Mouse (Mus musculus): Measurements from ENCODE around the gene Fabp3.

Gene Fabp3

DNA sequence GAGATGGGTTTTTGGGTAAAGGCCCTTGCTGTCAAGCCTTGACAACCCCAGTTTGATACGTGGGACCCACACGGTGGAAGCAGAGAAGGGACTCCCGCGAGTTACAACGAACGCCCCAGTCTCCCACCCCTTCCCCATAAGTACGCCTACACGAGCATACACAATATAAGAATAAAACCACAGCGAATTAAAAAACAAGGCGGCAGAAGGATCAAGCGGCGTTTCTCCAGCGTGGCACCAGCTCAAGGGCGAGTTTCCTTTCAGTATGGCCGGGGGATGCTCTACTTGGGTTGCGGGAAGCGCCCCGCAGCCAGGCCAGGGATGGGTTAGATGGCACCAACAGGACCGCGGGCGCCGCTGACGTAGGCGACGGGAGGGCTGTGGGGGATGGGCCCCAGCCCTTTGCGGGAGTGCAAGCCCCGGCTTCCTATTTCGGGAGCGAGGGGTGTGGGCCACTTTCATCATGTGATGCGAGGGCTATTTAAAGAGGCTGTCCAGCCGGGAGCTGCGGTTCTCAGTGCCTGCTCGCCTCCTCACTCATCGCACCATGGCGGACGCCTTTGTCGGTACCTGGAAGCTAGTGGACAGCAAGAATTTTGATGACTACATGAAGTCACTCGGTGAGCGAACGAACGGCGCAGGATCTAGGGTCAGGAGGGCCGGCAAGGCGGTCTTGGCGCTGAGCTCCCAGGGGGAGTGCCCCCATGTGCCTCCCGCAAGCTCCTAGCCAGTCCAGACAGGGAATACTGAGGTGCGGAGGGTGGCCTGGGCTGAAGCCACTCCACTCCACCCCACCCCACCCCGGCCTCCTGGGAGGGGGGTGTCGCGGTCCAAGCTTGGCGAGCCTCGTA, at the start of gene Fabp3, which contains the start of gene Gm10570:
TSS of gene Fabp3 (plus strand) at position 365 of the 851 bp plus-strand sequence.
TSS of gene Gm10570 (minus strand) at position 444 of the 851 bp plus-strand sequence.
- peak; percentile 70 for DNase-seq (ENCODE audit: low read depth, low spot score)

DNA sequence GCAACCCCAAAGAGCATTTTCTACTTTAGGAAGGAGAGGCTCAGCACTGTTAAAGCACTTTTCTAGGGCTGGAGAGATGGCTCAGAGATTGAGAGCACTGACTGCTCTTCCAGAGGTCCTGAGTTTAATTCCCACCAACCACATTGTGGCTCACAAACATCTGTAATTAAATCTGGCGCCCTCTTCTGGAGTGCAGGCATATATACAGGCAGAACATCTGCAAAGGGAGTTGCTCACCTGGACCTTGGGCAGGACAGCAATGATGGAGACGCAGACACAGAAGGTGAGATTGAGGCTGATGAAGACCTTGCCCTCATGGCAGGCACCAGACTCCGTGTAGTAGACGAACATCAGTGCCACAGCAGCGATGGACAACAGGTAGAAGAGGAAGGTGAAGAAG, 48.0 kb upstream of the Fabp3 start:
- DNase-seq (ENCODE audit: low read depth, low spot score) = peak; percentile 71

DNA sequence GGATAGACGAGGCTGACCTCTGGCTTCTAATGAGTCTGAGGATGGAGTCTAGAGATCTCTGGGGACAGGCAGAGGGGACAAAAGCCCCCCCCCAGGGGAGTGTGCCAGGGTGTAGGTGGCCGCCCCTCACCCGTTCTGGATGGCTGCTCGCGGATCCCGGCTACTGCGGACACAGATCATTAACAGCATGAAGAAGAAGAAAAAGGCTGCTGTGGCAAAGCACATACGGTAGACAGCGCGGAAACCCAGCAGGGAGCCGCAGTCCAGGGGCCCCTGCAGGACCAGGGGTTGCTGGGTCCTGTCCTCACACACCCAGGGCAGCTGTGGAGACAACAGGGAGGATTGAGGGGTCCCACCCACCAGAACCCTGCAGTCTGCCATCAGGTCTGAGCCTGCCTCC, 44.3 kb upstream of the Fabp3 start:
- no peak for DNase-seq (ENCODE audit: low read depth, low spot score)

DNA sequence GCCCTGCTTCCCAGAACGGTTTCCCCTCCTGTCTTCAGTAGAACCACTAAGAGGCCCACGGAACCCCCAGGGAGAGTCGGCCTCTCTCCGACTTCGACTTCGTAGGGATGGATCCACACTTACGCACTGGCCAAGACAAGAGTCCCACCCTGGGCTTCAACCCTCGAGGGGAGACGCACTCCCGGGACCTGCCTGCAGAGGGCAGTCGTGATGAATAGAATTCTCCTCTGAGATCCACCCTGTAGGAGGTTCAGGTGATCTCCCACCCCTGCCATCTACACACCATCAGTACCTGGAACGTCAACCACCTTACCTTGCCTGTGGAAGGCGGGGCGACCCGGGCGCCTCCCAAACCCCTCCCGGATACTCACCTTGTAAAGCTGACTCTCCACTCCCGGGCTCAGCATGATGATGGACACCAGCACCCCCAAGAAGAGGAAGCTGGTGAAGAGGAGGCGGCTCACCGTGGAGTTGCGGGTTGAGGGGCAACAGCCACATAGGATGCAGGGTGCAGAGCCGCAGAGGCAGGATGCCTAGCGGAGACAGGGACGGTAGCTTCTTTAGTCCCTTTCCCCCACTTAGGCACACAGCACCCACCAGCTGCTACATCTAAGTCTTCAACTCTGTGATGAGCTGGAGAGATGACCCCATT, 43.6 kb upstream of the Fabp3 start:
- DNase-seq (ENCODE audit: low read depth, low spot score) = peak; percentile 80

DNA sequence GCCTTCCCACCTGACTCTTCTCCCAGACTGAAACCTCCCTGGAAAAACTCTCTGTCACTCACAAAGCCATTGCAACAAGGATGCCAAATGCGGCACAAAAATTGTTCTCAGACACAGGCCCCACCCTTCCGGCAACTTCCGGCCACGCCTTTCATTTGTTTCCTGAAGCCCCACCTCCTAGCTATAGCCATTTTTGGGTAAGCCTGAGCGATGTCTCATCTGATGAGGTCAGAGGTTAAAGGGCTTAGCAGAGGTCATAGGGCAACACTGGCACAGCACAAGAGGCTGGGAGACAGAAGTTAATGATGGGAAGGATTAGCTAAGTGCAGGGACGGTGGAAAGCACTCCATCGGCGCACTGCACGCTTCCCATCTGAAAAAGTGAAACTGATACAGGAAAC, 41.8 kb upstream of the Fabp3 start:
- DNase-seq (ENCODE audit: low read depth, low spot score) = peak; percentile 88

DNA sequence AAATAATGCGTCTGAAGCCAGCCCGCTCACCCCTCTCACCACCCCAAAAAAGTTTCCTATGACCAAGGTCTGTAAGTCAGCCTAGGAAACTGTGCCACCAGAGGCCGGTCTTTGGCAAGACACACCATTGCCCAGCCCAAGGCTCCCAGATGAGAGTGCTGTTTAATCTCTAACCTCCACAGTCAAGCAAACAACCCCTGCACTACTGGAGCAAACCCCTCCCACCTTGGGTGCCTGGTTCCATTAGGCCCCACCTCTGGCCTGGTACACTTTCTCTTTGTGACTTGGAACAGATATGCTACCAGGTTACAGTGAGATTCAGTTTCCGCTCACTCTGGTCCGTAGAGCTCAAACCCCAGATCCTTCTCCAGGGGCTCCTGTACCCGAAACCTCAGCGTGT, 41.3 kb upstream of the Fabp3 start:
- peak; percentile 51 for DNase-seq (ENCODE audit: low read depth, low spot score)

DNA sequence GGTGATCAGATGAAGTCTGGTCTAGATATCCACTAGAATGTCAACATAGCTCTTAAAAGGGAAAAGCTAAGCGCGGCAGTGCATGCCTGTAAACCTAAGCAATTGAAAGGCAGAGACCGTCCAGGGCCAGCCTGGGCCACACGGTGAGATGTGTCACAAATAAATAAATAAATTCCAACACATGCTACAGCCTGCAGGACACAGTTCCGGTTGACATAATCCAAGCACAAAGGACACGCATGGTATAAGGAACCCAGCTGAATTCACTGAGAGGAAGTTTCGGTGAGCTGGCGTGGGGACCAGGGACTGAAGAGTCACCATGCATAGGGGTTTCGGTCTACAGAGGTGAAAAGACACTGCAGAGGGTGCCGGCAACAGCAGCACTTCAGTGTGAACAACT, 39.7 kb upstream of the Fabp3 start:
- no peak for DNase-seq (ENCODE audit: low read depth, low spot score)

DNA sequence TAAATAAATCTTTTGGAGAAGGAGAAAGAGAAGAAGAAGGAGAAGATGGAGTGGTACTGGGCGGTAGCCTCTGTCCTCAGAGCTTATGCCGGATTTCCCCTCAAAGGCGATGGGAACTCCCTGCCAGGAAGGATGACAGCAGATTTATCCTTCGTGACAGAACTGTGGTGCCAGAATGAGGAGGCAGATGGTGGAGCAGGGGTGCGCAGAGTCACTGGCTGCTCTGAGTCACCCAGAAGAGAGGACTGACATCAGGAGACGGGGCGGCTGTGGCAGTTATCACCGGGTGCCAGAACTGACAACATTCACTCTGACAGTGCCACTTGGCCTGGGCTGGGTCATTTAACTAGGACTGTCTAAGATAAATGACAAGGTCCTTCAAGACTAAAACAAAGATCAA, 38.3 kb upstream of the Fabp3 start:
- no peak for DNase-seq (ENCODE audit: low read depth, low spot score)

DNA sequence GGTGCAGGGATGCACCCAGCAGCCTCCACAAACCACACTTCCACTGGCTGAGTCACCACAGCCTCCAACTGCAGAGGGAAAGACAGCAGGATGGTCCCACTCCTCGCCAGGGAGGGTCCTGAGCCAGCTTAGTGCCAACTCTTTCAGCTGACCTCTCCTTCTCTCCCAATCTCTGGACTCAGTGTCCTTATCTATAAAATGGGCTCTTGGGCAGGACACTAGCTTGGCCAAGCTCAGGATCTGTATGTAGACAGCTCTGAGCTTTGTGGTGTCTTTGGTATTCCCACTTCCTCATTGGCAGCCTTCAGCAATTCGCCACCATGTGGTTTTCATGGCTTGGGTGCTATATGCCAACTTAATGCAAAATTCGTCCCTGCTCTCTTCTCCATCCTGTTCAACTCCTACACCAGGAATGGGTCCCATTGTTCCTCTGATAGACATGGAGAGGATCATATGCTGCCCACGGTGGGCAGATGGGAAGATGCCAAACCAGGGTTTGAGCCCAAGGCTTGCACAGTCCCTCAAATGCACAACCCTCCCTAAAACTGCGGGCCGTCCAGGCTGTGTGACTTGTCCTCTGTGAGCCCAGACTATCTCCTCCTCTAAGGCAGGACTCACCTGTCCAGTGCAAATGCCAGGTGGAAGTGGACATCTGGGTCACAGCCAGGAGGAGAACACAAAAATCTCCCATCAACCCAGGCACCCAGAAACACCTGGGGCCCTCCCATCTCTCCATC, 37.6 kb upstream of the Fabp3 start:
- no peak for DNase-seq (ENCODE audit: low read depth, low spot score)

DNA sequence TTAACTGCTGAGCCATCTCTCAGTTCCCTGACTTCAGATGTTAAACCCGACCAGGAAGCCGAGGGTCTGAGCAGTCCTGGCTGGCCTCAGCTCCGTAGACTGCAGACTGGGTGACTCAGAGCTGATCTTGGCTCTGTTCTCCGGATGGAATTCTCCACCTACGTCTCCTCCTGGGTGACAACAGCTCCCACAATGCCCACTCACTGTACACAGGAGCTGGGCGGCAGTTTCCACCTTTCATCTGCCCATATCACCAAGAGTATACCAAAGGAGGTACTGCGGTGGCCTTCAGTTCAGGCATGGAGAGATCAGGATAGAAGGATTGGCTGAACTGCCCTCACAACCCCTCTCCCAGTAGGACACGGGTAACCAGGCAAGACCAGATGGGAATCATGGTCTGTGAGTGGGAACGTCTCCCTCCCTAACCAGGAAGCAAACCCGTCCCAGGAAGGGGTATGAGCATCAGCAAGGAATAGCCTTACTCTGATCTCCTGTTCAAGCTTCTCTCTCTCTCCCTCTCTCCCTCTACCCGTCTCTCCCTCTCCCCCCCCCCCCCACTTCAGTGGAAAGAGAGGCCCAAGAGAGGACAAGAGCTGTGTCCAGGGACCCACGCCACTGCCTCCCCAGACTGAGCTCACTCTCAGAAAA, 34.6 kb upstream of the Fabp3 start:
- DNase-seq (ENCODE audit: low read depth, low spot score) = no peak

DNA sequence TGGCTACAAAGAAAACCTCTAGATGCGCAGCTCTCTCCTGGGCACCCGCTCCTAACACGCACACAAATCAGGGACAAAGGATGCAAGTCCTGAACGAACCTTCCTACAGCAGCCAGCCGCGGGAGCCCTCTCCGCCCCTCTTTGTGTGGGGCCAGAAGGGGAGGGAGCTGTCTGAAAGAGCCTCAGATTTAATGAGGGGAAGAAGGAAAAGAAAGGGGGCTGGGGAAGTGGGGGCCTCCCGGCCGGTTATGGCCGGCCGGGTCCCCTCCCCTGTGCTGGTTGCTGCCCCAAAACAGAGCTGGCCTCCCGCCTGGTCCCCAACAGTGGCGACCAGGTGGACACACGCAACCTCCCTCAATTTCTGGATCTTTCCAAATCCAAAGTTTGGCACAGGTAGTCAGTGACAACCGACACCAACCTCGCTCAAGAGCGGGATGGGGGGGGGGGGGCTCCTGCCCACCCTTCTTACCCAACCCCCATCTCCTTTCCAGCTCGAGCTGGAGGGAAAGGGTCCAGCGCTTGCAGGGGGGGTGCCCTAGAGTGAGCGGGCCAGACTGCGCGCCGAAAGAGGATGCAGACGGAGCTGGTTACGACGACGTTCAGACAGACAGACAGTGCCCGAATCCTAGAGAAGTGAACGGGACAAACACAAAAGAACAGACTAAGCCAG, 33.9 kb upstream of the Fabp3 start:
- DNase-seq (ENCODE audit: low read depth, low spot score) = peak; percentile 35

DNA sequence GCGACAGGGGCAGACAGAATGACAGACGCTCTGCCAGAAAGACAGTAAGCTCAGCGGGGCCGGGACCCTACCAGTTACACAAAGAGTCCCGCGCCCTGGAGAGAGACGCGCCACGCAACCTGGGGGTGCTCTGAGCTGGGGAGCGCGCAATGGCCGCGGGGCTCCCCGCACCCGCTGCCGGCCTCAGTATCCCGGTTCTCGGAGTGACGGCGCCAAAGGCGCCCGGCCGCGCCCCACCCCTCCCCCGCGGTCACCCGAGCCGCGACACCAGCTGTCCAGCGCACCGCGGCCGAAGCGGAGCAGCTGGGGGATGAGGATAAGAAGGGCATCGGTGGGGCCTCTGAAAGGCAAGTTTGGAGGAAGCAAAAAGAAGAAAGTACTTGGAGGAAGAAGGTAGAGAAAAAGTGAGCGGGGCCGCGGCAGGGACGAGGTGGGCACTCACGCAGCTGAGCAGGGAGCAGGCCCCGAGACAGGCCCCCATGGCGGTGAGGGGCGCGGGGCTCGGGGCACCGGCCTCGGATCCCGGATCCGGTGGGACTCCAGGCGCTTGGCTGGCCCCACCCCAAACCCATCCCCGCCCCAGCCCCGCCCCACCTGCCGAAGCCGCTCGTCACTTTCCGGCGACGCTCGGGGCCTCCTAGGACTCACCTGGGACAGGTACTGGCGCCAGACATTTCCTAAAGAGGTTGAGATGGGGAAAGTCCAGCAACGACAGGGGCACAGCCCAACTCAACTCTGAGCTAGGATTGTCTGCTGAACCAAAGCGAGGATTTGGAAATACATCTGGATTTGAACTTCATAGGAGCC, 33.2 kb upstream of the Fabp3 start:
- peak; percentile 39 for DNase-seq (ENCODE audit: low read depth, low spot score)

DNA sequence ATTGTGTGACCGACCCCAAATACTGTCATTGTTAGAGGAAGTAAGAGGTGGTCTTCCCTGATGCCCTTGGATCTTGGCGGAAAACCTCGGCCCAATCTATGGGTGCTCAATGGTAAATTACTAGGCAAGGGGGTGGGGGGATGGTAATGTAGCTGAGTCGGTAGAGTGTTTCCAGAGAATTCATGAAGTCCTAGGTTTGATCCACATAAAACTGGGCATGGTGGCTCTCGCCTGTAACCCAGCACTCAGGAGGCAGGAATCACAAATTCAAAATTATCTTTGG, 32.6 kb upstream of the Fabp3 start:
- DNase-seq (ENCODE audit: low read depth, low spot score) = no peak

DNA sequence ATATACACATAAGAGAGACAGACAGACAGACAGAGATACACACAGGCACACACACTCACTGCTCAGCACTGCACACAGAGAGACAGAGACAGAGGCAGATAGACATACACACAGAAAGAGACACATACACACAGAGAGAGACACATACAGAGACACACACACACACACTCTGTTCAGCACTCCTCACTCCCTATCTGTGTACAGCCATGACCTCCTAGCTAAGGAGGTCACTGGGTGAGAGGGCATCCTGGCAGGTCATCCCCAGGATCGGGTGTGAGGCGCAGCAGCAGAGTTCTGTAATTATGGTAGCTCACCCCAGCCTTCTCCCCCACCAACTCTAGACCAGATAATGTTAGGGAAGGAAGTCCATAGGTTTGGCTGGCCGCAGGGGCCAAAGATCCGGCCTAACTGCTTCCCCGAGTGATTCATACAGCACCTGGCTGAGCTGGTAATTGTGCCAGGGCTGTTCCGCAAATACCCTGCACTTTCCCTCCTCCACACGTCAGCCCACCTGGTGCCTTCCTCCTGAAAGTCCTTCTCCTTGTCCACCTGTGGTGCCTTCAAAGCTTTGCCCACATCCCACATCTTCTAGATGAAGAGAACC, 31.7 kb upstream of the Fabp3 start:
- no peak for DNase-seq (ENCODE audit: low read depth, low spot score)

DNA sequence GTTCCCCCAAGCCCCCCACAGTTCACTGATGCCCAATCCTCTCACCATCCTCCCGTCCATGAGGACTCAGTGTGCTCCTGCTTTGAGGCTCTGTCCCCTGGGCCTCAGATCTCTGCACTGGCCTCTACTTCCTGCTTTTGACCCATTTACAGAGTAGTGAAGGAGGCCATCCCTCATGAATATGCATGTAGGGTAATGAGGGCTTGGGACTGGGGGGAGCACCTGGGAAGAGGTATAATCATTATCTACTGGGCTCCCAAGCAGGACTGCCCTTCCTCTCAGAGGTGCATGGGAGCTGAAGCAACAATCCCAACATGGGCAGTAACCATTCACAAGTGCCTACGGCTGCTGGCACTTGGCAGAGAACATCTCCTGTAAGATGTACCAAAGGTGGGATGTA, 29.3 kb upstream of the Fabp3 start, which contains the start of gene Serinc2:
TSS of gene Serinc2 (minus strand) at position 101 of the 400 bp plus-strand sequence.
- DNase-seq (ENCODE audit: low read depth, low spot score) = no peak

DNA sequence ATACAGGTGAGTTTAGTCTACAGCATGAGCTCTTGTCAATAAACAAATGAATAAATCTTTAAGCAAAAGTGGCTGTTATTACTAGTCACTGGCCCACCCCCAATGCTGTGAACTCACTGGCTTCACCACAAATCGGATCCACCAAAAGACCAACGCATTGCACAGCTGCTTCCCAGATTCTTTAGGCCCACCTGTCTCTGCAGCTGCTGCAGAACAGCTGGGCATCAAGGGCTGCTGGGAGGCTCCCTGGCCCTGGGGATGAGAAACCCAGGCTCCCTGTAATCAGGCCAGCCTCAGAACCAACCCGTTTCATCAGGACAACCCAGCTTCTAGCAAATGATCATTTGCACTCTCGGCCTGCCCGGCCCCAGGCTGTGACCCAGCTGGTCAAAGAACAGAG, 25.5 kb upstream of the Fabp3 start:
- no peak for DNase-seq (ENCODE audit: low read depth, low spot score)

DNA sequence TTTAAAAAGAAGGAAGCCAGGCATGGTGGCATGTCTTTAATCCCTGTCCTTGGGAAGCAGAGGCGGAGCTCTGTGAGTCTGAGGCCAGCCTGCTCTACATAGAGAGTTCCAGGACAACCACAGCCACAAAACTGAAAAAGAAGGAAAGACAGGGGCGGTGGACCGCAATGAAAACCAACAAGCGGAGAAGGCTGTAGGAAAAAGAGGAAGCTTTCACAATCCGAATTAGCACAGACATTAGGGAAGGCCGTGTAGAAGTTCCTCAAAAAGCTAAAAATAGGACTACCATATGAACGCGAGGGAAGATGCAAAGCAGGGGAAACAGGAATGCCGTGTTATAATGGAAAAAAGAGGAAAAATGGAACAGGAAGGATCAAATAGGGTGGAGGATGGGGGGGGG, 24.6 kb upstream of the Fabp3 start:
- no peak for DNase-seq (ENCODE audit: low read depth, low spot score)

DNA sequence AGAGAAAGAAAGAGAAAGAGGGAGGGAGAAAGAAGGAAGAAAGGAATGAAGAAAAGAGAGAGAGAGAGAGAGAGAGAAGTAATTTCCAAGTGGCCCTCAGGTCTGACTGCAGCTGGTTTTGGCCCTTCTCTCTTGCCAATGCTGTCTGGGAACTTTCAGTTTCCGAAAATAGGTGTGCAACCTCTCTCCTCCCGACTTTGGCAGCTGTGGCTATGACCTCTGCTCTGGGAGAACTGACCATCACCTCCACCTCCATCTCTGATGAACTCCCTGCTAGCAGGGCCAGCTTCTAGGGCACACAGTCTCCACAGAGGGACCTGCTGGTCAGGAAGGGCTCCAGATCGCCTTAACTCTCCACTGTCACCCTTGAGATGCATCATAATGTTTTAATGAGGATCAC, 21.9 kb upstream of the Fabp3 start:
- no peak for DNase-seq (ENCODE audit: low read depth, low spot score)

DNA sequence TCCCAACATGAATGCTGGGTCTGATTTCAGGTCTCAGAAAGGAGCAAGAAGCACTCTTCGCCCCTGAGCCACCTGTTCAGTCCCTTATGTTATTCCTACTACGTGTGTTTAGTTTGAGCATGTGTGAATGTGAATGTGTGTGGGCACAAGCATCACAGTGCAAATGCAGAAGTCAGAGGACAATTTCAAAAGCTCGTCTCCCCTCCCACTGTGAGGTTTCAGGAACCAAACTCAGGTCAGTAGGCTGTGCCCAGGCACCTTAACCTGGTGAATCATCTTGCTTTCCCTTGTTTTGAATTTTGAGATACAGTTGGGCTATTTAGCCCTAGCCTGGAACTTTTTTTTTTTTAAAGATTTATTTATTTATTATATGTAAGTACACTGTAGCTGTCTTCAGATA, 18.6 kb upstream of the Fabp3 start:
- DNase-seq (ENCODE audit: low read depth, low spot score) = no peak

DNA sequence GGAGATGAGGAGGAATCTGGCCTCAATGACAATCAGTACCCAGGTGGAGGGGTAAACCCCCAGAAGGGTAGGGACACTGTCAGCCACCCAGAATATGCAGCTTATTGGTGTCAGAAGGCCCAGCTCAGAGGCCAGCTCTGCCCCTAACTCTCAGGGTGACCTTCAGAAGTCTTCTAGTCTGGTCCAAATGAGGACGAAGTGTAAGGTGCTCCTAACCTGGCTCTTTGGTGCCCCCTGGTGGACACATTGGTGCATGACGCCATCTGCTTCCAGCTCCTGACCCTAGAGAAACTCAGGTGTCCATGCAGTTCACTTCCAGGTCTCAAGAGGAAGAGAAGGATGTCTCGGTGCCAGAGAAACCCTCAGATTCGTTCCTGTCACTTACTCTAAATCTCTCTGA, 16.1 kb upstream of the Fabp3 start:
- DNase-seq (ENCODE audit: low read depth, low spot score) = peak; percentile 85
